Mouse (Mus musculus): ENCODE data around the gene Spn.
"Not testable (repeated sequence)": the region's sequence is repeated elsewhere in the genome, so short reads cannot be mapped to it uniquely, and the experiment has no call there.

Spn gene

GRCm38 (mm10) chr7:127137262-127138017, at the start of gene Spn:
Spn (minus strand) TSS chr7:127137823.
- peak; percentile 83 to 88 for DNase-seq

GRCm38 (mm10) chr7:127187351-127187750, 49.7 kb upstream of the Spn start:
- DNase-seq: no peak

DNA sequence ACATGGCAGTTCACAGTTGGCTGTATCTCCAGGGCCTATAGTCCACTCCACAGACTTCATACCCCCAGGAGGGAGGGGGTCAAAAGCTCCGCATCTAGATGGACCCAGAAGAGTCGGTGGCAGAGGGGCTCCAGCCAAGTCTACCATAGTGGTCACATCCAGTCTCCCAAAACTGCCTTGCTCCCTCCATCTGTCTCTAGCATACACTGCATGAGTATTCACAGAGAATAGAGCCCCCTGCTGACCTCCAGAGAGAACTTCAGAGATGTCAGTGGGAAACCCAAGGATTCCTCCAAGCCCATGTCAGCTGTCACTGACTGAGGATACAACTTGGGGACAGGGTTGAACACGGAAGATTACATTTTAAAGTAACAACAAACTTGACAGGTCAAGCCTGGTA, 48.0 kb upstream of the Spn start:
- DNase-seq: no peak

GRCm38 (mm10) chr7:127184720-127185119, 47.1 kb upstream of the Spn start:
- DNase-seq: no peak

GRCm38 (mm10) chr7:127183828-127184227, 46.2 kb upstream of the Spn start:
- DNase-seq: peak; percentile 40 to 41

GRCm38 (mm10) chr7:127183345-127183744, 45.7 kb upstream of the Spn start:
- no peak for DNase-seq

- not testable (repeated sequence) for DNase-seq
Observed at GRCm38 (mm10) chr7:127181724-127182123, 44.1 kb upstream of the Spn start.

GRCm38 (mm10) chr7:127180783-127181182, 43.2 kb upstream of the Spn start:
- DNase-seq: no peak

GRCm38 (mm10) chr7:127176937-127177336, 39.3 kb upstream of the Spn start:
- DNase-seq: no peak

GRCm38 (mm10) chr7:127166501-127166900, 28.9 kb upstream of the Spn start:
- no peak for DNase-seq

DNA sequence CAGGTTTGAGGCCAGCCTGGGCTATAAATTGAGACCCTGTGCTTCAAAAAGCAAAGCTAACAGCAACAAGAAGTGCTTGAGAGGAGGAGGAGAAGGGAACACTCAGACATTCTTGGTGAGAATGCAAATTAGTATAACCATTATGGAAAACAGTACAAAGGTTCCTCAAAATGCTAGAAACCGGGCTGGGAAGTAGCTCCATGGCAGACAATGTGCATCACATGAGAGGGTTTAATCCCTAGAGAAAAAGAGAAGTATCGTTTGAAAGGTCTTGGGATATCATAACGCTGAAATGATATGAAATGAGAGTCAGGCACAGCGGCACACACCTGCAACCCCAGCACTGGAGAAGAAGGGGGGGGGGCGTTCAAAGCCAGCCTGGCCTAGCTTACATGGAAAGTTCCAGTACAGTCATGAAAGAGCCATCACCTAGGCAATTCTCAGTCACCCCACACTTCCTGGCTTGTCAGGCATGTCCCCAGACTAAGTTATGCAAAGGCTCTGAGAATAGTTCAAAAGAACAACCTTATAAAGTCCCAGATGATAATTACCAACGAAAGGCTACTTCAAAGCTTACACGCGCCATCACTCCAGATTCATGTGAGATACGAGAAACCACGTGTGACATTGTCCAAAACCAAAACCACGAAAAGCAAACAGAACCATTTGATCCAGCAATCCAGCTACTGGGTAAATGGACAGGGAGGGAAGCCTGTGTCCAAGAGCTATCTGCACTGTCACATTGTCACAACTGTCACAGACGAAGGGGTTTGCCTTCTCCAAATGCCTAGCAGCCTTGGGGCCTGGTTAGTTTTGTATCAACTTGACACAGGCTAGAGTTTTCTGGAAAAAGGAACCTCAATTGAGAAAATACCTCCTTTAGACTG, 28.2 kb upstream of the Spn start:
- no peak for DNase-seq

DNA sequence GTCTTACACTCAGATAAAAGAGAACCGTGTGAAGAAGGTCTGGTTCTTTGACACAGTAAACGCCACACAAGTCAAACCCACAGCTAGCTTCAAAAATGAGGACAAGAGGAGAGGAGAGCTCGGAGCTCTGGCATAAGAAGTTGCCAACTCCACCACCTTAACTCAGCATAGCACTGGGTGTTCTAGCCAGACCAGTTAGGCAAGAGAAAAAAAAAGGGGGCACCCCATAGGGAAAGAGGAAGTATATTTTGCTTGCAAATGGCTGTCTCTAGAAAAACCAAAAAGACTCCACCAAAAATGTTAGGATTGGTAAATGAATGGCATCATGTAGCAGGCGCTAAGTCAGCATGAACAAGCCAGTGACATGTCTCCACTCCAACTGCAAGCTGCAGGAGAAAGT, 26.4 kb upstream of the Spn start:
- no peak for DNase-seq

DNA sequence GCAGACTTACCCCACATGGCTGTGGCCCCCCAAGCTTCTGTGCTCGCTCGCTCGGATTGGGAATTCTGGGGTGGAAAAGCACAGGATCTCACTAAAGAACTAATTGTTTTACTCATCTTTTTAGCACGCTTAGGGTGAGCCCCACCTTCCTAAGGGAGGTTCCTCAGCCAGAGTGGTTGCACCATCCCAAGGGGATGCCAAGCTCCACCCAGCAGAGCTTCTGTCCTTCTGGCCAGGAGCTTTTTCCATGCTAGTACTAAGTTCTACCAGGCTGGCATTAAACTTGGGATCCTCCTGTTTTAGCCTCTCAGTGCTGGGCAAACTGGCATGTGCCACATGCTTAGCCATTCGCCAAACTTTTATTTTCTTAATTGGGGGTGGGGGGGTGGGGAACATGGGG, 24.9 kb upstream of the Spn start:
- DNase-seq: no peak

GRCm38 (mm10) chr7:127157548-127157947, 19.9 kb upstream of the Spn start:
- no peak for DNase-seq

DNA sequence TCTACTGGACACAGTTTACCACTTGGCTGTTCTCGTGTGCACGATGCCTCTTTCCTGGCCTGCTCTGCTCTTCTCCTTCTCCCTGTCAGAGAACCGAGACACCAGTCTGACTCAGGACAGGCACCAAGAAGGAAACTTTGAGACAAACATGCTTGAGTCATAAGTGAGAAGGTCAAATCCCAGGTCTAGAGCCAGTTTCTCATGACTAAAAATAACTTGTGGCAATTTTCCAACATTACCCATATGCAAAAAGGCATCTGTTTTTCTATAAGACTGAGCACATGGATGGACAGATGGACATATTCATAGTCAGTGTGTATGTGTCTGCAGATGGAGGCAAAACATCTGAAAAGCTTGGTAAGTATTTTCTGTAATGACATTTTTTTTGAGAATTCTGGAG, 15.9 kb upstream of the Spn start:
- DNase-seq: no peak

DNA sequence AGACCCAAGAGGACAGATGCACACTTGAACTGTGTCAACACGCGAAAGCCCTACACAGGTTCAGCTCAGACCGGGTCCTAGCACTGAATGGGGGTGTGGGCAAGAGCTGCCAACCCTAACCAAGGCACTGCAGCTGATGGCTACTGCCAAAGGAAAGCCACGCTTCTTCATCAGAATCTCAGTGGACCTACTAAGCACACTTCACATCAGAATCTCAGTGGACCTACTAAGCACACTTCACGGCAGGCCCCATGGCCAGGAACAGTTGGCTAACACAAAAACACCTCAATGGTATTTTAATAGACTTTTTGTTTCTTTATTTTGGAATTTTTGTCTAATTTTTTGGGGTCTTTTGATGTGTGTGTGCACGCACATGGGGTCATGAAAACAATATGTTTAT, 14.8 kb upstream of the Spn start:
- DNase-seq: no peak

GRCm38 (mm10) chr7:127147901-127148300, 10.3 kb upstream of the Spn start:
- no peak for DNase-seq

- DNase-seq: no peak
Observed at GRCm38 (mm10) chr7:127146267-127146603, 8.6 kb upstream of the Spn start.

- DNase-seq: no peak
Observed at GRCm38 (mm10) chr7:127145387-127146266, 8.0 kb upstream of the Spn start.

- DNase-seq: peak; percentile 40 to 57
Observed at GRCm38 (mm10) chr7:127144412-127144811, 6.8 kb upstream of the Spn start.

- no peak for DNase-seq
Observed at GRCm38 (mm10) chr7:127142666-127143065, 5.0 kb upstream of the Spn start.

GRCm38 (mm10) chr7:127142214-127142613, 4.6 kb upstream of the Spn start:
- no peak for DNase-seq

Measured in thymus, postnatal 36 days (tissue).